Mouse (Mus musculus) heart, embryonic 13.5 days (tissue): Measurements from ENCODE around the gene Desi1. TPM values are rescaled to one million over a fixed set of nuclear protein-coding genes. Genes with fewer than 3 reads are reported as not detected.

ENCODE experiments used
- ATAC-seq: fragments of 200-750 bp; cut with Nextera tagmentation; 2 replicates; pipeline ENCODE4 v1.8.0; 2017; ENCODE audit warnings: moderate TSS enrichment; ENCODE audit not compliant: insufficient number of reproducible peaks, low FRiP score, low TSS enrichment; ENCODE audit errors: extremely low read depth
- H3K27ac ChIP-seq: fragments of 300-500 bp; sonication (generic); replicated peaks from 2 replicates; pipeline ENCODE4 v1.5.1; 2015; ENCODE audit warnings: moderate library complexity, mild to moderate bottlenecking, inconsistent platforms
- H3K27me3 ChIP-seq: fragments of 300-500 bp; sonication (generic); replicated peaks from 2 replicates; pipeline ENCODE4 v1.6.1; 2015; ENCODE audit warnings: mild to moderate bottlenecking, inconsistent platforms
- H3K36me3 ChIP-seq: fragments of 300-500 bp; sonication (generic); 2 replicates; pipeline ENCODE4 v1.6.1; 2015; ENCODE audit warnings: mild to moderate bottlenecking, inconsistent platforms
- H3K4me1 ChIP-seq: fragments of 300-500 bp; sonication (generic); 2 replicates; pipeline ENCODE4 v1.6.1; 2015; ENCODE audit warnings: inconsistent platforms
- H3K4me2 ChIP-seq: fragments of 300-500 bp; sonication (generic); 2 replicates; pipeline ENCODE4 v1.6.1; 2015; ENCODE audit warnings: inconsistent platforms, mild to moderate bottlenecking, moderate library complexity
- H3K4me3 ChIP-seq: fragments of 300-500 bp; sonication (generic); 2 replicates; pipeline ENCODE4 v1.5.1; 2015; ENCODE audit warnings: moderate library complexity, mild to moderate bottlenecking, inconsistent platforms
- H3K9ac ChIP-seq: fragments of 300-500 bp; sonication (generic); 2 replicates; pipeline ENCODE4 v1.6.1; 2015; ENCODE audit warnings: inconsistent platforms, mild to moderate bottlenecking, moderate library complexity
- H3K9me3 ChIP-seq: fragments of 300-500 bp; sonication (generic); 2 replicates; pipeline ENCODE4 v1.6.1; 2016; ENCODE audit warnings: inconsistent platforms
- WGBS: fragments of 180-500 bp; shearing (Covaris S2); methylation state at CpG from one replicate; pipeline ENCODE4 v1.1.7; 2015; ENCODE audit warnings: mixed read lengths; 5-methylcytosine and 5-hydroxymethylcytosine counted together
- polyA plus RNA-seq: library from polyadenylated mRNA; unstranded; fragments of >200 nt; fragmentation: Nextera tagmentation; extraction: Ambion mirVana; gene quantifications from 2 replicates; pipeline ENCODE4 v1.2.1, GENCODE M21; 2015

The Desi1 gene
- polyA plus RNA-seq, result 19.1 and 20.0 TPM in 2 replicates

GRCm38 (mm10) chr15:82033762-82034161 lies at the start of gene Desi1:
TSS of gene Desi1 (minus strand) at chr15:82033862.
- Histone ChIP-seq H3K9ac (no peak within 1 kb of the TSS), H3K4me3 (no peak within 1 kb of the TSS), H3K27me3 (no peaks in the 10 kb centered on the region), H3K27ac (no peak within 1 kb of the TSS), H3K4me1 (no peaks in the 10 kb centered on the region), H3K36me3 (peaks cover 91% of the 10 kb centered on the region), H3K4me2 (no peak within 1 kb of the TSS), H3K9me3 (no peaks in the 10 kb centered on the region)
- no peak for ATAC-seq
- 87% methylated on average over 4 of the region's 4 CpGs for WGBS

- H3K4me2 ChIP-seq, result no peak overlapping the region
- H3K27ac ChIP-seq, result no peak overlapping the region
- 29% methylated on average over 7 of the region's 7 CpGs for WGBS
- H3K36me3 ChIP-seq, result no peaks in the 10 kb centered on the region
- no peak overlapping the region for H3K9ac ChIP-seq
- ATAC-seq, result no peak
- H3K9me3 ChIP-seq, result no peaks in the 10 kb centered on the region
- H3K4me3 ChIP-seq, result no peak overlapping the region
- no peaks in the 10 kb centered on the region for H3K4me1 ChIP-seq
- H3K27me3 ChIP-seq, result peaks cover 50% of the 10 kb centered on the region
Measured at GRCm38 (mm10) chr15:82081161-82081560, 47.5 kb upstream of the Desi1 start.

GRCm38 (mm10) chr15:82079883-82080282 lies 46.2 kb upstream of the Desi1 start:
- Histone ChIP-seq H3K9me3 (no peaks in the 10 kb centered on the region), H3K4me3 (no peak overlapping the region), H3K27me3 (peaks cover 40% of the 10 kb centered on the region), H3K36me3 (no peaks in the 10 kb centered on the region), H3K9ac (no peak overlapping the region), H3K27ac (no peak overlapping the region), H3K4me1 (no peaks in the 10 kb centered on the region), H3K4me2 (no peak overlapping the region)
- ATAC-seq, result no peak
- WGBS, result 50% methylated on average over 10 of the region's 10 CpGs

GRCm38 (mm10) chr15:82073490-82073889 lies 39.8 kb upstream of the Desi1 start:
- H3K4me2 ChIP-seq, result no peak overlapping the region
- H3K4me1 ChIP-seq, result peaks cover 5% of the 10 kb centered on the region; the same call in 1 of the 2 replicates
- WGBS, result 70% methylated on average over 7 of the region's 7 CpGs
- H3K36me3 ChIP-seq, result no peaks in the 10 kb centered on the region
- H3K9me3 ChIP-seq, result 0 out of 2 replicates have a peak, but pooled peaks cover 6% of the 10 kb centered on the region
- H3K27me3 ChIP-seq, result peaks cover 54% of the 10 kb centered on the region
- no peak overlapping the region for H3K27ac ChIP-seq
- H3K9ac ChIP-seq, result no peak overlapping the region
- ATAC-seq, result no peak
- H3K4me3 ChIP-seq, result no peak overlapping the region

GRCm38 (mm10) chr15:82071816-82072469 lies 38.3 kb upstream of the Desi1 start:
- Histone ChIP-seq H3K27ac (no peak overlapping the region), H3K4me1 (peaks cover 5% of the 10 kb centered on the region; the same call in 1 of the 2 replicates), H3K36me3 (no peaks in the 10 kb centered on the region), H3K9ac (no peak overlapping the region), H3K9me3 (0 out of 2 replicates have a peak, but pooled peaks cover 6% of the 10 kb centered on the region), H3K27me3 (peaks cover 66% of the 10 kb centered on the region), H3K4me2 (no peak overlapping the region), H3K4me3 (no peak overlapping the region)
- no peak for ATAC-seq
- WGBS, result 84% methylated on average over 26 of the region's 26 CpGs

GRCm38 (mm10) chr15:82069898-82070297 lies 36.2 kb upstream of the Desi1 start, which contains the start of gene Mei1:
TSS of gene Mei1 (plus strand) at chr15:82069996.
- no peak for ATAC-seq
- peaks cover 75% of the 10 kb centered on the region for H3K27me3 ChIP-seq
- peak within 1 kb of the TSS; percentile 20; the same call in 1 of the 2 replicates for H3K4me3 ChIP-seq
- peaks cover 5% of the 10 kb centered on the region; the same call in 1 of the 2 replicates for H3K4me1 ChIP-seq
- H3K9me3 ChIP-seq, result 0 out of 2 replicates have a peak, but pooled peaks cover 6% of the 10 kb centered on the region
- H3K36me3 ChIP-seq, result no peaks in the 10 kb centered on the region
- no peak within 1 kb of the TSS for H3K9ac ChIP-seq
- H3K4me2 ChIP-seq, result peak within 1 kb of the TSS; percentile 38
- no peak within 1 kb of the TSS for H3K27ac ChIP-seq
- 20% methylated on average over 40 of the region's 40 CpGs for WGBS

- ATAC-seq, result no peak
- WGBS, result 16% methylated on average over 7 of the region's 7 CpGs
- Histone ChIP-seq H3K4me2 (no peak overlapping the region; the same call in 1 of the 2 replicates), H3K4me1 (peaks cover 5% of the 10 kb centered on the region; the same call in 1 of the 2 replicates), H3K4me3 (no peak overlapping the region), H3K9me3 (0 out of 2 replicates have a peak, but pooled peaks cover 6% of the 10 kb centered on the region), H3K36me3 (no peaks in the 10 kb centered on the region), H3K9ac (no peak overlapping the region), H3K27me3 (peaks cover 93% of the 10 kb centered on the region), H3K27ac (no peak overlapping the region)
Measured at GRCm38 (mm10) chr15:82065511-82065910, 31.8 kb upstream of the Desi1 start.

GRCm38 (mm10) chr15:82063909-82064308 lies 30.2 kb upstream of the Desi1 start:
- Histone ChIP-seq H3K9ac (no peak overlapping the region), H3K27ac (no peak overlapping the region), H3K4me3 (no peak overlapping the region), H3K27me3 (peaks cover 82% of the 10 kb centered on the region), H3K9me3 (no peaks in the 10 kb centered on the region), H3K36me3 (no peaks in the 10 kb centered on the region), H3K4me2 (no peak overlapping the region), H3K4me1 (no peaks in the 10 kb centered on the region)
- 60% methylated on average over 14 of the region's 14 CpGs for WGBS
- no peak for ATAC-seq

GRCm38 (mm10) chr15:82058719-82059201 lies 25.1 kb upstream of the Desi1 start, which contains the start of gene 4930407I10Rik:
TSS of gene 4930407I10Rik (plus strand) at chr15:82059151.
- Histone ChIP-seq H3K4me1 (no peaks in the 10 kb centered on the region), H3K4me3 (no peak within 1 kb of the TSS), H3K4me2 (no peak within 1 kb of the TSS), H3K9me3 (no peaks in the 10 kb centered on the region), H3K27ac (no peak within 1 kb of the TSS), H3K27me3 (peaks cover 43% of the 10 kb centered on the region), H3K9ac (no peak within 1 kb of the TSS), H3K36me3 (no peaks in the 10 kb centered on the region)
- 71% methylated on average over 1 of the region's 1 CpGs for WGBS
- ATAC-seq, result no peak

GRCm38 (mm10) chr15:82052544-82052943 lies 18.9 kb upstream of the Desi1 start:
- Histone ChIP-seq H3K4me1 (no peaks in the 10 kb centered on the region), H3K36me3 (no peaks in the 10 kb centered on the region), H3K4me2 (no peak overlapping the region), H3K27me3 (peaks cover 31% of the 10 kb centered on the region), H3K9me3 (no peaks in the 10 kb centered on the region), H3K4me3 (no peak overlapping the region), H3K27ac (no peak overlapping the region), H3K9ac (no peak overlapping the region)
- WGBS, result 63% methylated on average over 5 of the region's 5 CpGs
- ATAC-seq, result no peak

- peaks cover 16% of the 10 kb centered on the region for H3K36me3 ChIP-seq
- under 1% methylated on average over 74 of the region's 74 CpGs for WGBS
- peak within 1 kb of the TSS; percentile 93 for H3K27ac ChIP-seq
- ATAC-seq, result peak; percentile 68; the same call in 1 of the 2 replicates
- no peaks in the 10 kb centered on the region for H3K9me3 ChIP-seq
- peak within 1 kb of the TSS; percentile 97 for H3K9ac ChIP-seq
- peaks cover 24% of the 10 kb centered on the region for H3K27me3 ChIP-seq
- peak within 1 kb of the TSS; percentile 95 for H3K4me2 ChIP-seq
- peaks cover 20% of the 10 kb centered on the region for H3K4me1 ChIP-seq
- H3K4me3 ChIP-seq, result peak within 1 kb of the TSS; percentile 100
Measured at GRCm38 (mm10) chr15:82047080-82047883, 13.6 kb upstream of the Desi1 start, which contains the start of gene Snu13. TSS of gene Snu13 (minus strand) at chr15:82047598.
